ENCODE assay signal across 13 mouse cellular contexts in the genomic region with DNA sequence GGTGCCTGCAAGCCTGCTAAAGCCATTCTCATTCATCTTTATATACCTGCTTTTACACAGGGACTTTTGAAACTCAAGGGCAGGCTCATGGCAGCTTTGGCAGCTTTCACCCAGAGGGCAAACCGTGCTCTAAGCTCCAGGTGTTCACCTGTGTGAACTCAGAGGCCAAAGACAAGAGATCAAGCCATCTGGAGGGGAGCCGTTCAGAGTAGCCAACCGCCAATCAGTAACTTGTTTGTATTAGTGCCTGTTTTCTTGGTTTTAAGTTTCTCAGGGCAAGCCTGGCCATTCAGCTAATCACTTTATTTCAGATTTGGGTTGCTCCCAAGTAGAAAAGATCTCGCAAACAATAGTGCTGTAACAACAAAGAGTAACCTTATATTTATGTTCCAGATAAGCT.
"Had no signal": no experiment of that assay in that cellular context is flagged by ENCODE, and none has a peak within 500 bp of the region (broad histone marks: within the 10 kb centered on the region; RNA-seq: fewer than 3 reads in every experiment).

No protein-coding gene starts in this region.

- DNase-seq: kidney, adult 8-10 months; kidney, postnatal 10 days; kidney, postnatal 36 days; left cerebral cortex, postnatal 4 days; liver, embryonic 13.5 days; lung, adult 2 months; lung, postnatal 14 days; midbrain, embryonic 14.5 days; thymus, postnatal 25 days had no signal

- H3K4me2 ChIP-seq: kidney, embryonic 15.5 days; limb, embryonic 12.5 days; limb, embryonic 15.5 days; liver, embryonic 13.5 days; midbrain, embryonic 11.5 days had no signal

- H3K4me3 ChIP-seq: kidney, embryonic 15.5 days; limb, embryonic 12.5 days; limb, embryonic 15.5 days; liver, embryonic 13.5 days had no signal

- H3K4me1 ChIP-seq: kidney, embryonic 15.5 days; limb, embryonic 15.5 days; liver, embryonic 13.5 days had no signal

- H3K27me3 ChIP-seq: kidney, embryonic 15.5 days; limb, embryonic 12.5 days; limb, embryonic 15.5 days; liver, embryonic 13.5 days had no signal

- H3K9me3 ChIP-seq: kidney, embryonic 15.5 days; limb, embryonic 12.5 days; limb, embryonic 15.5 days; liver, embryonic 13.5 days had no signal

- H3K27ac ChIP-seq: kidney, embryonic 15.5 days; limb, embryonic 12.5 days; limb, embryonic 15.5 days; liver, embryonic 13.5 days had no signal

- H3K36me3 ChIP-seq: kidney, embryonic 15.5 days; limb, embryonic 12.5 days; limb, embryonic 15.5 days; liver, embryonic 13.5 days had no signal

- H3K9ac ChIP-seq: kidney, embryonic 15.5 days; limb, embryonic 12.5 days; limb, embryonic 15.5 days; liver, embryonic 13.5 days had no signal
